Mouse (Mus musculus): ENCODE results near the gene Smim6. TPM values are rescaled to one million over a fixed set of nuclear protein-coding genes. Genes with fewer than 3 reads are reported as not detected.

Gene Smim6
- polyA plus RNA-seq, 1 experiment from 2014 or later, result 0.18 TPM

GRCm38 (mm10) chr11:115883251-115883650, 28.6 kb upstream of the Smim6 start:
- DNase-seq (ENCODE audit: low spot score), result no peak
- WGBS, result 40% methylated on average over 17 of the region's 17 CpGs
- no peaks in the 10 kb centered on the region for H3K27me3 ChIP-seq (replicated peaks; ENCODE audit: control insufficient read depth, insufficient read depth, low read length)
- no peak overlapping the region for H3K9ac ChIP-seq (ENCODE audit: low read length)
- no peaks in the 10 kb centered on the region for H3K36me3 ChIP-seq (ENCODE audit: control insufficient read depth, insufficient read depth, low read length)
- no peaks in the 10 kb centered on the region for H3K4me1 ChIP-seq (ENCODE audit: control insufficient read depth, insufficient read depth, low read length)
- H3K9me3 ChIP-seq (replicated peaks; ENCODE audit: control insufficient read depth, low read length), result no peaks in the 10 kb centered on the region
- no peak overlapping the region for H3K27ac ChIP-seq (ENCODE audit: low read depth, low read length)
- no peak overlapping the region for H3K4me2 ChIP-seq (ENCODE audit: low read length)
- no peak for ATAC-seq
- no peak overlapping the region for H3K4me3 ChIP-seq (ENCODE audit: low read depth, low read length)

- WGBS, result 95% methylated on average over 3 of the region's 3 CpGs
These were observed 27.5 kb upstream of the Smim6 start for GRCm38 (mm10) chr11:115884361-115884760.

GRCm38 (mm10) chr11:115885281-115885680, 26.5 kb upstream of the Smim6 start:
- no peak overlapping the region for H3K27ac ChIP-seq (ENCODE audit: low read depth, low read length)
- 79% methylated on average over 11 of the region's 11 CpGs for WGBS
- no peak for ATAC-seq
- H3K4me2 ChIP-seq (ENCODE audit: low read length), result no peak overlapping the region
- H3K4me1 ChIP-seq (ENCODE audit: control insufficient read depth, insufficient read depth, low read length), result no peaks in the 10 kb centered on the region
- no peaks in the 10 kb centered on the region for H3K9me3 ChIP-seq (replicated peaks; ENCODE audit: control insufficient read depth, low read length)
- no peaks in the 10 kb centered on the region for H3K36me3 ChIP-seq (ENCODE audit: control insufficient read depth, insufficient read depth, low read length)
- no peak overlapping the region for H3K4me3 ChIP-seq (ENCODE audit: low read depth, low read length)
- no peak for DNase-seq (ENCODE audit: low spot score)
- no peaks in the 10 kb centered on the region for H3K27me3 ChIP-seq (replicated peaks; ENCODE audit: control insufficient read depth, insufficient read depth, low read length)
- H3K9ac ChIP-seq (ENCODE audit: low read length), result no peak overlapping the region

More at GRCm38 (mm10) chr11:115884361-115884760, 27.5 kb upstream of the Smim6 start:
- Histone ChIP-seq H3K4me2 (ENCODE audit: low read length) (no peak overlapping the region), H3K36me3 (ENCODE audit: control insufficient read depth, insufficient read depth, low read length) (no peaks in the 10 kb centered on the region), H3K4me1 (ENCODE audit: control insufficient read depth, insufficient read depth, low read length) (no peaks in the 10 kb centered on the region), H3K27ac (ENCODE audit: low read depth, low read length) (no peak overlapping the region), H3K4me3 (ENCODE audit: low read depth, low read length) (no peak overlapping the region), H3K9me3 (replicated peaks; ENCODE audit: control insufficient read depth, low read length) (no peaks in the 10 kb centered on the region), H3K27me3 (replicated peaks; ENCODE audit: control insufficient read depth, insufficient read depth, low read length) (no peaks in the 10 kb centered on the region), H3K9ac (ENCODE audit: low read length) (no peak overlapping the region)
- ATAC-seq (no peak), DNase-seq (ENCODE audit: low spot score) (no peak)

GRCm38 (mm10) chr11:115886446-115886845, 25.4 kb upstream of the Smim6 start:
- no peaks in the 10 kb centered on the region for H3K27me3 ChIP-seq (replicated peaks; ENCODE audit: control insufficient read depth, insufficient read depth, low read length)
- 93% methylated on average over 11 of the region's 11 CpGs for WGBS
- H3K4me1 ChIP-seq (ENCODE audit: control insufficient read depth, insufficient read depth, low read length), result no peaks in the 10 kb centered on the region
- H3K9ac ChIP-seq (ENCODE audit: low read length), result no peak overlapping the region
- H3K4me3 ChIP-seq (ENCODE audit: low read depth, low read length), result no peak overlapping the region
- no peak overlapping the region for H3K27ac ChIP-seq (ENCODE audit: low read depth, low read length)
- no peak for ATAC-seq
- DNase-seq (ENCODE audit: low spot score), result no peak
- no peak overlapping the region for H3K4me2 ChIP-seq (ENCODE audit: low read length)
- no peaks in the 10 kb centered on the region for H3K9me3 ChIP-seq (replicated peaks; ENCODE audit: control insufficient read depth, low read length)
- no peaks in the 10 kb centered on the region for H3K36me3 ChIP-seq (ENCODE audit: control insufficient read depth, insufficient read depth, low read length)

GRCm38 (mm10) chr11:115888020-115888419, 23.8 kb upstream of the Smim6 start:
- H3K4me2 ChIP-seq (ENCODE audit: low read length), result no peak overlapping the region
- ATAC-seq (no peak), DNase-seq (ENCODE audit: low spot score) (no peak)
- H3K4me3 ChIP-seq (ENCODE audit: low read depth, low read length), result no peak overlapping the region
- no peaks in the 10 kb centered on the region for H3K27me3 ChIP-seq (replicated peaks; ENCODE audit: control insufficient read depth, insufficient read depth, low read length)
- WGBS, result 79% methylated on average over 5 of the region's 5 CpGs
- no peak overlapping the region for H3K9ac ChIP-seq (ENCODE audit: low read length)
- H3K27ac ChIP-seq (ENCODE audit: low read depth, low read length), result no peak overlapping the region
- no peaks in the 10 kb centered on the region for H3K4me1 ChIP-seq (ENCODE audit: control insufficient read depth, insufficient read depth, low read length)
- H3K36me3 ChIP-seq (ENCODE audit: control insufficient read depth, insufficient read depth, low read length), result peaks cover 7% of the 10 kb centered on the region; the same call in 1 of the 2 replicates
- no peaks in the 10 kb centered on the region for H3K9me3 ChIP-seq (replicated peaks; ENCODE audit: control insufficient read depth, low read length)

- no peak for DNase-seq (ENCODE audit: low spot score)
- WGBS, result 82% methylated on average over 6 of the region's 6 CpGs
- H3K4me1 ChIP-seq (ENCODE audit: control insufficient read depth, insufficient read depth, low read length), result no peaks in the 10 kb centered on the region
- H3K27me3 ChIP-seq (replicated peaks; ENCODE audit: control insufficient read depth, insufficient read depth, low read length), result no peaks in the 10 kb centered on the region
- no peaks in the 10 kb centered on the region for H3K9me3 ChIP-seq (replicated peaks; ENCODE audit: control insufficient read depth, low read length)
- H3K4me2 ChIP-seq (ENCODE audit: low read length), result no peak overlapping the region
- peaks cover 18% of the 10 kb centered on the region for H3K36me3 ChIP-seq (ENCODE audit: control insufficient read depth, insufficient read depth, low read length)
- ATAC-seq, result no peak
- no peak overlapping the region for H3K27ac ChIP-seq (ENCODE audit: low read depth, low read length)
- H3K9ac ChIP-seq (ENCODE audit: low read length), result no peak overlapping the region
- no peak overlapping the region for H3K4me3 ChIP-seq (ENCODE audit: low read depth, low read length)
These were observed 22.7 kb upstream of the Smim6 start for GRCm38 (mm10) chr11:115889159-115889558.

- H3K36me3 ChIP-seq (ENCODE audit: control insufficient read depth, insufficient read depth, low read length), result peaks cover 40% of the 10 kb centered on the region
- no peak overlapping the region for H3K9ac ChIP-seq (ENCODE audit: low read length)
- WGBS, result 70% methylated on average over 6 of the region's 6 CpGs
- no peak overlapping the region for H3K27ac ChIP-seq (ENCODE audit: low read depth, low read length)
- ATAC-seq (no peak), DNase-seq (ENCODE audit: low spot score) (no peak)
- no peaks in the 10 kb centered on the region for H3K4me1 ChIP-seq (ENCODE audit: control insufficient read depth, insufficient read depth, low read length)
- H3K4me3 ChIP-seq (ENCODE audit: low read depth, low read length), result no peak overlapping the region
- no peaks in the 10 kb centered on the region for H3K27me3 ChIP-seq (replicated peaks; ENCODE audit: control insufficient read depth, insufficient read depth, low read length)
- no peak overlapping the region for H3K4me2 ChIP-seq (ENCODE audit: low read length)
- H3K9me3 ChIP-seq (replicated peaks; ENCODE audit: control insufficient read depth, low read length), result no peaks in the 10 kb centered on the region
These were observed 19.6 kb upstream of the Smim6 start for GRCm38 (mm10) chr11:115892213-115892612.

- Histone ChIP-seq H3K9ac (ENCODE audit: low read length) (no peak overlapping the region), H3K36me3 (ENCODE audit: control insufficient read depth, insufficient read depth, low read length) (peaks cover 40% of the 10 kb centered on the region)
These were observed 18.7 kb upstream of the Smim6 start for GRCm38 (mm10) chr11:115893071-115893470.

GRCm38 (mm10) chr11:115894755-115895520, 16.9 kb upstream of the Smim6 start:
- Histone ChIP-seq H3K9ac (ENCODE audit: low read length) (no peak overlapping the region), H3K4me3 (ENCODE audit: low read depth, low read length) (no peak overlapping the region), H3K9me3 (replicated peaks; ENCODE audit: control insufficient read depth, low read length) (no peaks in the 10 kb centered on the region), H3K4me2 (ENCODE audit: low read length) (no peak overlapping the region), H3K27ac (ENCODE audit: low read depth, low read length) (no peak overlapping the region), H3K27me3 (replicated peaks; ENCODE audit: control insufficient read depth, insufficient read depth, low read length) (no peaks in the 10 kb centered on the region), H3K4me1 (ENCODE audit: control insufficient read depth, insufficient read depth, low read length) (no peaks in the 10 kb centered on the region), H3K36me3 (ENCODE audit: control insufficient read depth, insufficient read depth, low read length) (peaks cover 40% of the 10 kb centered on the region)
- ATAC-seq (no peak), DNase-seq (ENCODE audit: low spot score) (no peak)
- 79% methylated on average over 14 of the region's 14 CpGs for WGBS

More at GRCm38 (mm10) chr11:115893071-115893470, 18.7 kb upstream of the Smim6 start:
- Histone ChIP-seq H3K9me3 (replicated peaks; ENCODE audit: control insufficient read depth, low read length) (no peaks in the 10 kb centered on the region), H3K4me1 (ENCODE audit: control insufficient read depth, insufficient read depth, low read length) (no peaks in the 10 kb centered on the region), H3K27me3 (replicated peaks; ENCODE audit: control insufficient read depth, insufficient read depth, low read length) (no peaks in the 10 kb centered on the region), H3K27ac (ENCODE audit: low read depth, low read length) (no peak overlapping the region), H3K4me3 (ENCODE audit: low read depth, low read length) (no peak overlapping the region), H3K4me2 (ENCODE audit: low read length) (no peak overlapping the region)
- WGBS, result 89% methylated on average over 9 of the region's 9 CpGs
- ATAC-seq (no peak), DNase-seq (ENCODE audit: low spot score) (no peak)
